Mouse (Mus musculus) kidney, embryonic 14.5 days (tissue): ENCODE data around the gene Rnf121. TPM values are rescaled to one million over a fixed set of nuclear protein-coding genes. Genes with fewer than 3 reads are reported as not detected.

Experiments
- ATAC-seq: fragments of 200-750 bp; cut with Nextera tagmentation; 2 replicates; pipeline ENCODE4 v1.8.0; 2017; ENCODE audit warnings: moderate number of reproducible peaks, mild to moderate bottlenecking, moderate TSS enrichment, moderate library complexity; ENCODE audit not compliant: low FRiP score, low TSS enrichment
- H3K27ac ChIP-seq: fragments of 300-500 bp; sonication (generic); 2 replicates; pipeline ENCODE4 v1.5.1; 2014; ENCODE audit warnings: low read depth, mild to moderate bottlenecking, low read length, moderate library complexity, mixed read lengths
- H3K27me3 ChIP-seq: fragments of 300-500 bp; sonication (generic); 2 replicates; pipeline ENCODE4 v1.6.1; 2014; ENCODE audit warnings: mild to moderate bottlenecking, low read length; ENCODE audit not compliant: control insufficient read depth, insufficient read depth
- H3K36me3 ChIP-seq: fragments of 300-500 bp; sonication (generic); 2 replicates; pipeline ENCODE4 v1.6.1; 2014; ENCODE audit warnings: low read length, mixed read lengths; ENCODE audit not compliant: control insufficient read depth, insufficient read depth
- H3K4me1 ChIP-seq: fragments of 300-500 bp; sonication (generic); 2 replicates; pipeline ENCODE4 v1.6.1; 2014; ENCODE audit warnings: low read length, mixed read lengths; ENCODE audit not compliant: control insufficient read depth, insufficient read depth
- H3K4me2 ChIP-seq: fragments of 300-500 bp; sonication (generic); replicated peaks from 2 replicates; pipeline ENCODE4 v1.6.1; 2014; ENCODE audit warnings: low read depth, mild to moderate bottlenecking, low read length
- H3K4me3 ChIP-seq: fragments of 300-500 bp; sonication (generic); 2 replicates; pipeline ENCODE4 v1.5.1; 2014; ENCODE audit warnings: mild to moderate bottlenecking, low read length
- H3K9ac ChIP-seq: fragments of 300-500 bp; sonication (generic); 2 replicates; pipeline ENCODE4 v1.6.1; 2014; ENCODE audit warnings: low read depth, mild to moderate bottlenecking, low read length, moderate library complexity
- H3K9me3 ChIP-seq: fragments of 300-500 bp; sonication (generic); 2 replicates; pipeline ENCODE4 v1.6.1; 2016; ENCODE audit warnings: low read length; ENCODE audit not compliant: control insufficient read depth
- WGBS: fragments of 180-500 bp; shearing (Covaris S2); extraction: QIAGEN DNeasy Blood & Tissue Kit; methylation state at CpG from one replicate; pipeline ENCODE4 v1.1.7; 2014; 5-methylcytosine and 5-hydroxymethylcytosine counted together
- polyA plus RNA-seq: library from polyadenylated mRNA; unstranded; fragments of >200 nt; fragmentation: Nextera tagmentation; extraction: Ambion mirVana; gene quantifications from 2 replicates; pipeline ENCODE4 v1.2.1, GENCODE M21; 2014

The Rnf121 gene
- polyA plus RNA-seq, 1 experiment from 2014 or later, result 28.8 TPM

- Histone ChIP-seq H3K9ac (no peak overlapping the region), H3K4me3 (no peak overlapping the region), H3K27ac (no peak overlapping the region), H3K4me2 (no peak overlapping the region), H3K4me1 (peaks cover 14% of the 10 kb centered on the region), H3K9me3 (no peaks in the 10 kb centered on the region), H3K36me3 (no peaks in the 10 kb centered on the region), H3K27me3 (no peaks in the 10 kb centered on the region)
- ATAC-seq, result no peak
- WGBS, result 39% methylated on average over 6 of the region's 6 CpGs
These were observed 37.4 kb upstream of the Rnf121 start for GRCm38 (mm10) chr7:102102696-102103095.

GRCm38 (mm10) chr7:102102241-102102640 is 37.0 kb upstream of the Rnf121 start:
- no peak overlapping the region for H3K4me3 ChIP-seq
- H3K27me3 ChIP-seq, result no peaks in the 10 kb centered on the region
- H3K9me3 ChIP-seq, result no peaks in the 10 kb centered on the region
- no peak overlapping the region for H3K27ac ChIP-seq
- 46% methylated on average over 8 of the region's 8 CpGs for WGBS
- no peak for ATAC-seq
- no peak overlapping the region for H3K4me2 ChIP-seq
- no peak overlapping the region for H3K9ac ChIP-seq
- H3K36me3 ChIP-seq, result no peaks in the 10 kb centered on the region
- H3K4me1 ChIP-seq, result peaks cover 14% of the 10 kb centered on the region

- Histone ChIP-seq H3K27ac (no peak within 1 kb of the TSS; the same call in 1 of the 2 replicates), H3K4me3 (no peak within 1 kb of the TSS), H3K36me3 (no peaks in the 10 kb centered on the region), H3K4me1 (peaks cover 9% of the 10 kb centered on the region), H3K9me3 (no peaks in the 10 kb centered on the region), H3K9ac (no peak within 1 kb of the TSS), H3K4me2 (peak within 1 kb of the TSS; percentile 53), H3K27me3 (no peaks in the 10 kb centered on the region)
- 31% methylated on average over 5 of the region's 5 CpGs for WGBS
- ATAC-seq, result no peak
These were observed 36.2 kb upstream of the Rnf121 start, which contains the start of gene Art1 for GRCm38 (mm10) chr7:102101487-102101886. Gene Art1 (plus strand): TSS chr7:102101743.

GRCm38 (mm10) chr7:102100868-102101267 is 35.6 kb upstream of the Rnf121 start:
- Histone ChIP-seq H3K27ac (no peak overlapping the region; the same call in 1 of the 2 replicates), H3K27me3 (no peaks in the 10 kb centered on the region), H3K4me2 (peak overlapping the region; percentile 53; the same call in 1 of the 2 replicates), H3K4me1 (peaks cover 9% of the 10 kb centered on the region), H3K9ac (no peak overlapping the region), H3K4me3 (no peak overlapping the region), H3K9me3 (no peaks in the 10 kb centered on the region), H3K36me3 (no peaks in the 10 kb centered on the region)
- whole genome bisulfite sequencing, result 25% methylated on average over 5 of the region's 5 CpGs
- ATAC-seq, result peak; percentile 3; the same call in 1 of the 2 replicates

- no peaks in the 10 kb centered on the region for H3K36me3 ChIP-seq
- H3K9me3 ChIP-seq, result no peaks in the 10 kb centered on the region
- H3K9ac ChIP-seq, result no peak overlapping the region
- H3K27ac ChIP-seq, result no peak overlapping the region; the same call in 1 of the 2 replicates
- peak overlapping the region; percentile 53 for H3K4me2 ChIP-seq
- H3K4me1 ChIP-seq, result peaks cover 9% of the 10 kb centered on the region
- peak overlapping the region; percentile 22 for H3K4me3 ChIP-seq
- peak; percentile 80 for ATAC-seq
- WGBS, result 2% methylated on average over 30 of the region's 30 CpGs
- H3K27me3 ChIP-seq, result no peaks in the 10 kb centered on the region
These were observed 34.7 kb upstream of the Rnf121 start for GRCm38 (mm10) chr7:102099760-102100661.

- Histone ChIP-seq H3K9ac (no peak overlapping the region), H3K27me3 (no peaks in the 10 kb centered on the region), H3K4me2 (no peak overlapping the region), H3K27ac (no peak overlapping the region), H3K36me3 (peaks cover 21% of the 10 kb centered on the region), H3K4me3 (no peak overlapping the region), H3K9me3 (no peaks in the 10 kb centered on the region), H3K4me1 (no peaks in the 10 kb centered on the region)
- 80% methylated on average over 4 of the region's 4 CpGs for WGBS
- no peak for ATAC-seq
These were observed 22.1 kb upstream of the Rnf121 start for GRCm38 (mm10) chr7:102087336-102087735.

GRCm38 (mm10) chr7:102084041-102084696 is 18.9 kb upstream of the Rnf121 start:
- peaks cover 53% of the 10 kb centered on the region for H3K36me3 ChIP-seq
- H3K4me2 ChIP-seq, result no peak overlapping the region
- H3K27ac ChIP-seq, result no peak overlapping the region
- H3K27me3 ChIP-seq, result no peaks in the 10 kb centered on the region
- WGBS, result 87% methylated on average over 26 of the region's 26 CpGs
- H3K9ac ChIP-seq, result no peak overlapping the region
- ATAC-seq, result no peak
- no peaks in the 10 kb centered on the region for H3K9me3 ChIP-seq
- H3K4me1 ChIP-seq, result no peaks in the 10 kb centered on the region
- no peak overlapping the region for H3K4me3 ChIP-seq

GRCm38 (mm10) chr7:102082816-102083215 is 17.5 kb upstream of the Rnf121 start, which contains the start of gene Trpc2:
Gene Trpc2 (plus strand): TSS chr7:102083116.
- WGBS, result 90% methylated on average over 5 of the region's 5 CpGs
- H3K9me3 ChIP-seq, result no peaks in the 10 kb centered on the region
- H3K27me3 ChIP-seq, result no peaks in the 10 kb centered on the region
- ATAC-seq, result no peak
- H3K4me3 ChIP-seq, result no peak within 1 kb of the TSS
- H3K36me3 ChIP-seq, result peaks cover 59% of the 10 kb centered on the region
- H3K4me1 ChIP-seq, result no peaks in the 10 kb centered on the region
- H3K4me2 ChIP-seq, result no peak within 1 kb of the TSS
- H3K27ac ChIP-seq, result no peak within 1 kb of the TSS
- H3K9ac ChIP-seq, result no peak within 1 kb of the TSS

GRCm38 (mm10) chr7:102081784-102082183 is 16.5 kb upstream of the Rnf121 start:
- Histone ChIP-seq H3K9me3 (no peaks in the 10 kb centered on the region), H3K4me2 (no peak overlapping the region), H3K27ac (no peak overlapping the region), H3K4me1 (no peaks in the 10 kb centered on the region), H3K4me3 (no peak overlapping the region), H3K36me3 (peaks cover 69% of the 10 kb centered on the region), H3K27me3 (no peaks in the 10 kb centered on the region), H3K9ac (no peak overlapping the region)
- 92% methylated on average over 5 of the region's 5 CpGs for WGBS
- no peak for ATAC-seq
